Mouse (Mus musculus) E14TG2a.4 (cell line): ENCODE measurements around the gene Epop.

Experiments
- H3K27me3 ChIP-seq: 2 replicates; pipeline ENCODE4 v1.6.1; 2014; ENCODE audit warnings: low read length, control low read depth; ENCODE audit not compliant: insufficient read depth
- H3K36me3 ChIP-seq: 2 replicates; pipeline ENCODE4 v1.6.1; 2014; ENCODE audit warnings: low read length, control low read depth; ENCODE audit not compliant: insufficient read depth
- H3K4me1 ChIP-seq: replicated peaks from 2 replicates; pipeline ENCODE4 v1.6.1; 2014; ENCODE audit warnings: low read depth, low read length, control low read depth
- H3K4me3 ChIP-seq: replicated peaks from 2 replicates; pipeline ENCODE4 v1.5.1; 2014; ENCODE audit warnings: mild to moderate bottlenecking, low read length
- H3K9me3 ChIP-seq: 2 replicates; pipeline ENCODE4 v1.6.1; 2014; ENCODE audit warnings: low read length, control low read depth
- CTCF ChIP-seq: conservative IDR thresholded peaks from 2 replicates; pipeline ENCODE4 v1.5.1; 2014; ENCODE audit warnings: low read length
- NANOG ChIP-seq: IDR thresholded peaks from 2 replicates; pipeline ENCODE4 v1.6.1; 2014; ENCODE audit warnings: borderline replicate concordance, low read length, mixed read lengths
- POU5F1 ChIP-seq: IDR thresholded peaks from 2 replicates; pipeline ENCODE4 v1.6.1; 2014; ENCODE audit warnings: low read length, borderline replicate concordance

The Epop gene

DNA sequence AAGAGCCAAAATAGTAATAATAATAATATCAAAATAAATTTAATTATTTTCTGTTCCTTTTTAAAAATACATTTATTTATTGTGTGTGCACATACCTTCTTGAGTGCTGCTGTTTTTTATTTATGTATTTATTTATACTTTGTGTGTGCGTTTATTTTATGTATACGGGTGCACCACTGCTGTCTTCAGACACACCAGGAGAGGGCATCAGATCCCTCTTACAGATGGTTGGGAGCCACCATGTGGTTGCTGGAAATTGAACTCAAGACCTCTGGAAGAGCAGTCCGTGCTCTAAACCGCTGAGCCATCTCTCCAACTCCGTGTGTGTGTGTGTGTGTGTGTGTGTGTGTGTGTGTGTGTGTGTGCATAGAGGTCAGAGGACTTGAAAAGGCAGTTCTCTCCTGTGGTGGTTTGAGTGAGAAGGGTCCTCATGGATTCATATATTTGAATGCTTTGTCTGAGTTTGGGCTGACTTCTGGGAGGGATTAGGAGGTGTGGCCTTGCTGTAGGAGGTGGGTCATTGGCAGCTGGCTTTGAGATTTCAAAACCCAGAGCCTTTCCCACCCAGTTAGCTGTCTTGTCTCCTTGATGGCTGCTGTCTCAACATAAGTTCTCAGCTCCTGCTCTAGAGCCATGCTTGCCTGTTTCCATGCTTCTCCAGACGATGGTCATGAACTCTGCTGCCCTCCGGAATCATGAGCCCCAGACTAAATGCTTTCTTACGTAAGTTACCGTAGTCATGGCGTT, 31.4 kb downstream of the Epop start:
- no peaks in the 10 kb centered on the region for H3K27me3 ChIP-seq
- peaks cover 47% of the 10 kb centered on the region for H3K4me1 ChIP-seq
- H3K36me3 ChIP-seq, result peaks cover 22% of the 10 kb centered on the region
- TF ChIP-seq CTCF, result peak; percentile 52
- TF ChIP-seq NANOG, result no peak
- peak overlapping the region; percentile 95 for H3K4me3 ChIP-seq
- no peaks in the 10 kb centered on the region for H3K9me3 ChIP-seq

DNA sequence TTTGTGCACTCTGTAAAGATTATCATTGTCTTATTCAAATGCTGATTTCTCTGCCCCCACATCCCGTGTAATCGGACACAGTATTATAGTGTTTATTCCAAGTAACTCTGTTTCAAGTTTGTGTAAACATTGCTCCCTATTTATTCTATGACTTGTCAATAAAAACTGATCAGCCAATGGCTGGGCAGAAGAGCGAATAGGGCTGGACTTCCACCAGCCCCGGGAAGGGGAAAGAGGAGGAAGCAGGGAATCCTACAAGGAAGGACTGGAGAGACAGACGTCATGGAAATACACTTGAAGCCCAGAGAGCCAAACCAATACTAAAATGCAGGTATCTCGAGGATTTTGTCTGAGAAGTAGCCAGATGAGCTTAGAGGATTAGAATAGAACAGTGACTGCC, 35.4 kb downstream of the Epop start:
- TF ChIP-seq CTCF, result no peak
- no peak for TF ChIP-seq POU5F1
- TF ChIP-seq NANOG, result no peak
- Histone ChIP-seq H3K9me3 (no peaks in the 10 kb centered on the region), H3K4me1 (peaks cover 26% of the 10 kb centered on the region), H3K4me3 (peak overlapping the region; percentile 53), H3K27me3 (peaks cover 9% of the 10 kb centered on the region), H3K36me3 (no peaks in the 10 kb centered on the region)

DNA sequence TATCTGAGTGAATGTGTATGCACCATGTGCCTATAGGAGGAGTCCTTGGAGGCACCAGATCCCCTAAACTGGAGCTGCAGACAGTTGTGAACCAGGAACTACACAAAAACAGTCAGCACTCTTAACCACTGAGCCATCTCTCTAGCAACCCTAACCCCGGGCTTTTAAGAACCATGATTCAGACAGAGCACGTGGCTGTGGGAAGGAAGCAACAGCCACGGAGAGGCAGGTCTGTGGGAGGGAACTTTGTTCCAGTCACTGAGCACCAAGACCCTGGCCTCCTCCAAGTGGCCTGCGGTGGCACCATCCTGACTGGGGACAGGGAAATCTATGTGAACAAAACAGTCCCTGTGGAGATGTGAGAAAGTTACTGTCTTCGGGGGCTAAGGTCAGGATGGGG, 37.6 kb downstream of the Epop start:
- TF ChIP-seq CTCF, result no peak
- no peak for TF ChIP-seq POU5F1
- TF ChIP-seq NANOG, result no peak
- Histone ChIP-seq H3K4me3 (no peak overlapping the region), H3K36me3 (no peaks in the 10 kb centered on the region), H3K9me3 (no peaks in the 10 kb centered on the region), H3K4me1 (peaks cover 28% of the 10 kb centered on the region), H3K27me3 (peaks cover 12% of the 10 kb centered on the region)

GRCm38 (mm10) chr11:97590227-97590960, 39.1 kb downstream of the Epop start:
- H3K4me3 ChIP-seq, result peak overlapping the region; percentile 58
- no peaks in the 10 kb centered on the region for H3K9me3 ChIP-seq
- TF ChIP-seq NANOG (no peak), POU5F1 (no peak), CTCF (no peak)
- H3K27me3 ChIP-seq, result peaks cover 15% of the 10 kb centered on the region
- peaks cover 32% of the 10 kb centered on the region for H3K4me1 ChIP-seq
- no peaks in the 10 kb centered on the region for H3K36me3 ChIP-seq

GRCm38 (mm10) chr11:97589216-97589615, 40.3 kb downstream of the Epop start:
- TF ChIP-seq POU5F1 (no peak), NANOG (no peak)
- Histone ChIP-seq H3K4me3 (peak overlapping the region; percentile 35), H3K4me1 (peaks cover 27% of the 10 kb centered on the region), H3K9me3 (no peaks in the 10 kb centered on the region), H3K36me3 (no peaks in the 10 kb centered on the region), H3K27me3 (peaks cover 15% of the 10 kb centered on the region)

DNA sequence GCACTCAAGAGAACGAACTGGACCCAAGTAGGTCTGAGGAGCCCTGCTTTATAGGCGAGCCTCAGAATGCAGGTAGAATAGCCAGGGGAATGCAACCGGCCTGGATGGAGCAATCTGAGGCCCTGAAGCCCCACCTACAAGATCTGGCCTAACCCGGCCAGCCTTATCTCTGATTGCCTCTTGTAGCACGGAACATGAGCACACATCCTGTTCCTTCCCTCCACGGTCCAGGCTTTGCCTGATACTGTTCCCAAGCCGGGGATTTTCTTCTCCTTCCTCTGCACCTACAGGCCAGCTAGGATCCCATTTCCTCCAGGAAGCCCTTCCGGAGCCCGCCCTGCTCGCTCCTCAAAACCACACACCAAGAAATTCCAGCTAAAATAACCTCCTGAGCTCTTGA, 43.6 kb downstream of the Epop start:
- H3K36me3 ChIP-seq, result no peaks in the 10 kb centered on the region
- peaks cover 33% of the 10 kb centered on the region for H3K4me1 ChIP-seq
- no peak overlapping the region for H3K4me3 ChIP-seq
- TF ChIP-seq NANOG (no peak), POU5F1 (no peak)
- H3K27me3 ChIP-seq, result peaks cover 17% of the 10 kb centered on the region
- H3K9me3 ChIP-seq, result no peaks in the 10 kb centered on the region

- TF ChIP-seq NANOG (no peak), POU5F1 (no peak), CTCF (no peak)
- Histone ChIP-seq H3K4me3 (no peak overlapping the region), H3K27me3 (peaks cover 9% of the 10 kb centered on the region; the same call in 1 of the 2 replicates), H3K9me3 (no peaks in the 10 kb centered on the region), H3K4me1 (peaks cover 36% of the 10 kb centered on the region), H3K36me3 (no peaks in the 10 kb centered on the region)
Observed at GRCm38 (mm10) chr11:97584476-97584875, 45.0 kb downstream of the Epop start.

DNA sequence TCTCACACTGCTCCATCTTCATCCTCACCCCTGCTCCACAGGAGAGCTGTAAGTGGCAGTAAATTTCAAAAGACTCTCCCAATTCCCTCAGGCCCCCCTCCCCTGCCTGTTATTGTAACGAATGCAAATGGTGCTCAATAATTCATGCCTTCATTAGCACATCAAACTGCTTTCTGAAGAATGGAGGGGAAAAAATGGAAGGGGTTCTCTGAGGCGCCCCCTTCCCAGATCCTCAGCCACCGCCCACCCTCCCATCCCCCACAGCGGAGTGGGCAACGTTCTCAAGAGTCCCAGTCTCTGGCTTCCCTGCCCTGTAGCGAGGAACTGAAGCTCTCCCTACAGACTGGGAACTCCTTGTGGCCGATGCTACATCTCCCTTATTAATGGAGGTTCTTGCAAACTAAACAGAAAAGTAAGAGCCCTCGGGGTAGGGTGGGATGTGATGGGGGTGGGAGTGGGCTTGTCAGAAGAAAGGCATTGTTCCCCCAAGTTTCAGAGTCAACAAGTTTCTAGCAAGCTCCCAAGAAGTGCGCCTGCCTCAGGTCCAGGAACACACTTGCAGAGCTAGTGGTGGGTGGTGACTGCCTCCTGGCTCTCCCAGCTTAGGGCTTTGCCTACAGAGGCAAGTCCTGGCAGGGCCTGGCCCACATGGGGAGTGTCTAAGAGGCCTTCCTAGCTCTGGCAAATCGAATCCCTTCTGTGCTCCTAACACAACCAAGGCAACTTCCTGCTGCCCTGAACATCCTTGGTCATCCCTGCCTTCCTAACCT, 50.2 kb downstream of the Epop start:
- H3K27me3 ChIP-seq, result peaks cover 32% of the 10 kb centered on the region
- no peak for TF ChIP-seq POU5F1
- H3K4me3 ChIP-seq, result 0 out of 2 replicates have a peak overlapping the region, but pooled peaks have one; percentile 1
- no peaks in the 10 kb centered on the region for H3K9me3 ChIP-seq
- H3K36me3 ChIP-seq, result no peaks in the 10 kb centered on the region
- H3K4me1 ChIP-seq, result peaks cover 51% of the 10 kb centered on the region
